Comparison of ENCODE assay signal across 28 mouse cellular contexts in the genomic region with DNA sequence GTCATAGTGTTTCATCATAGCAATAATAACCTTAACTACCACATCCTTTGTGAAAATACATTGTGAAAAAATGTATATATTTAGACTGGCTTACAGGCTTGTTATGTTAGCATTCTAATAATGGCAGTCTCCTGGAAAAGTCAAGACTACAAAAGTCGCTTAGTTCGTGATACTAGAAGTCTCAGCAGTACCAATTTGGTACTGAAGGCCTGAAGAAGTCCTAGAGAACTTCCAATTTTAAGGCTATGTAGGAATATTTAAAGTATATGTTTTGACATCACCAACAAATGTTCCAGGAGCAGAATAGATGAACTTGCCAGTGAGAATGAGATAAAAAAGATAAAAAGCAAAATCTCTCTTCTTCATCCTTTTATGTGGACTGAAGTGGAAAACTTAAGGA.
"Had no signal": no experiment of that assay in that cellular context is flagged by ENCODE, and none has a peak within 500 bp of the region (broad histone marks: within the 10 kb centered on the region; RNA-seq: fewer than 3 reads in every experiment).

No protein-coding gene starts in this region.

- H3K4me3 ChIP-seq: embryonic facial prominence, embryonic 10.5 days; embryonic facial prominence, embryonic 12.5 days; embryonic facial prominence, embryonic 13.5 days; embryonic facial prominence, embryonic 15.5 days; erythroblast, embryonic 14.5 days; forebrain, embryonic 10.5 days; forebrain, embryonic 12.5 days; forebrain, embryonic 13.5 days; forebrain, embryonic 15.5 days; gastrocnemius, adult 2 months; heart, adult 2 months; heart, embryonic 10.5 days had no signal

- DNase-seq: cerebellum, adult 9-10 months; cerebellum, adult 9-11 months; cerebellum, postnatal 10 days; cerebellum, postnatal 14 days; cerebellum, postnatal 25 days; cerebellum, postnatal 36 days; embryo, embryonic 11 days; forebrain, postnatal 0 days; gastrocnemius, adult 2 months; gastrocnemius, postnatal 10 days; gastrocnemius, postnatal 14 days; gastrocnemius, postnatal 25 days; gastrocnemius, postnatal 36 days; heart, adult 11 months; heart, adult 18-20 months; heart, adult 2 months had no signal

- H3K4me1 ChIP-seq: embryonic facial prominence, embryonic 10.5 days; embryonic facial prominence, embryonic 12.5 days; embryonic facial prominence, embryonic 13.5 days; embryonic facial prominence, embryonic 15.5 days; forebrain, embryonic 10.5 days; forebrain, embryonic 12.5 days; forebrain, embryonic 13.5 days; forebrain, embryonic 15.5 days; heart, embryonic 10.5 days had no signal

- ATAC-seq: forebrain, embryonic 13.5 days; forebrain, embryonic 14.5 days; forebrain, embryonic 15.5 days; forebrain, embryonic 16.5 days; forebrain, postnatal 0 days had no signal

- H3K27ac ChIP-seq: embryonic facial prominence, embryonic 10.5 days; embryonic facial prominence, embryonic 12.5 days; embryonic facial prominence, embryonic 13.5 days; embryonic facial prominence, embryonic 15.5 days; forebrain, embryonic 10.5 days; forebrain, embryonic 12.5 days; forebrain, embryonic 13.5 days; forebrain, embryonic 15.5 days; gastrocnemius, adult 2 months; heart, adult 2 months; heart, embryonic 10.5 days had no signal
